Mouse (Mus musculus) embryo, embryonic 10.5 days (tissue): ENCODE measurements around the gene Tas2r135.

ENCODE experiments used
- DNase-seq: peaks from one replicate; pipeline ENCODE4 v3.0.0-alpha.2; 2015; ENCODE audit warnings: low spot score

The Tas2r135 gene

DNA sequence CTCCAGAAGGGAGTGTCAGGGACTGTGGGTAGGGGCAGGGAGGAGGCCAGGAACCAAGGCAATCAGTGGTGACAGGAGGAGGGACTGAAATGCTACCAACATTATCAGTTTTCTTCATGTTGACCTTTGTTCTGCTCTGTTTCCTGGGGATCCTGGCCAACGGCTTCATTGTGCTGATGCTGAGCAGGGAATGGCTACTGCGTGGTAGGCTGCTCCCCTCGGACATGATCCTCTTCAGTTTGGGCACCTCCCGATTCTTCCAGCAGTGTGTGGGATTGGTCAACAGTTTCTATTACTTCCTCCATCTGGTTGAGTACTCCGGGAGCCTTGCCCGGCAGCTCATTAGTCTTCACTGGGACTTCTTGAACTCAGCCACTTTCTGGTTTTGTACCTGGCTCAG lies 29.2 kb downstream of the Tas2r135 start, which contains the start of gene Tas2r126:
Gene Tas2r126, plus strand, starts transcription at position 90 of the 400 bp plus-strand sequence.
- no peak for DNase-seq

DNA sequence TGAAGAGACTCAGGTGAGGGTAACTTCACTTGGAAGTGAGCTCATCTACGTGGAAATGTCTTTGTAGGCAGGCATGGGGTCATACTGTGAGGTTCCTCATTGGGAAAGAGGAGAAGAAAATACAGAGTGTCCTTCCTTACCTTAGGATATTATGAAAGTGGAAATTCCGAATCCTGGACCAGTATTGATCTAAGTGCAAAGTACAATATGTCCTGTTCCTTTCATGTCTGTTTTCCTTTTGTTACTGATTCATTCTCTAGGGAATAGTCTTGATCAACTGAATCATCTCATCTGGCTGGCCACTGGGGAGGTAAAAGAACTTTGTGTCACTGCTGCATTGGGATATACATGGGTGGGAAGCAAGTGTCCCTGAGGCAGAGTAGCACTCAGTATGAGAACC lies 30.3 kb downstream of the Tas2r135 start:
- no peak for DNase-seq

DNA sequence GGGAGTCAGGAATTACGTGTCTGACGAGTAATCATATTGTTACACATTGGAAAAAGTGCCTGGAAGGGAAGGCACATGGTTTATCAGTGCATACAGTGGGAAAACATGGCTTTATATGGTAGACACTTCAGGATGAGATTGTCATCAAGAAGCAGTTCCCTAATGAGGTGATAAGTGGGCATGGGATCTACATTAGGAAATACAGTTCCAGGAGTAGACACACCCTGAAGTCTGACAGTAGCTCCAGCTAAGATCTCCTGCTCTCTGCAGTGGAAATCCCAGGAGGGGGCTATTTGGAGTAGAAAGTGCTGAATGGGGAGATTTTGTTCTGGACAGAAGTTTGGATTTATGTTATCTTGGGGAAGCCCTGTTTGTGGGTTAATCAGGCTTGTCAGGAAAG lies 36.2 kb downstream of the Tas2r135 start:
- DNase-seq = no peak

DNA sequence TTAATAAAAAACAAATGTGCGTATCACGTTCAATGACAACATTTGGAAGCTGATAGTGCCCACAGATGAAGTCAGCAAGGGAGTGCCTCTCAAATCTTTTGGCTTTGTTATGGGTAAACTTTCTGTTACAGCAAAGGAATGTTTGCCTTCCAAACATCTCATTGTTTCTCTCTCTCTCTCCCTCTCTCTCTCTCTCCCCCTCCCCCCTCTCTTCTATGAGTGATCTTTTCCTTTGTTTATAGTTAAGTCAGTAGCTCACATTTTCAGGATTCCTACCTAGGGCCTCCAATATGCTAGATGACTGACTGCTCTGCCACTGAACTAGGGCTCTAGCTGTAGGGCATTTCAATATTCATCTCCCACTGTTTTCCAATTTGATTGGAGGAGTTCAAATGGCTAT lies 39.3 kb downstream of the Tas2r135 start:
- DNase-seq = no peak

DNA sequence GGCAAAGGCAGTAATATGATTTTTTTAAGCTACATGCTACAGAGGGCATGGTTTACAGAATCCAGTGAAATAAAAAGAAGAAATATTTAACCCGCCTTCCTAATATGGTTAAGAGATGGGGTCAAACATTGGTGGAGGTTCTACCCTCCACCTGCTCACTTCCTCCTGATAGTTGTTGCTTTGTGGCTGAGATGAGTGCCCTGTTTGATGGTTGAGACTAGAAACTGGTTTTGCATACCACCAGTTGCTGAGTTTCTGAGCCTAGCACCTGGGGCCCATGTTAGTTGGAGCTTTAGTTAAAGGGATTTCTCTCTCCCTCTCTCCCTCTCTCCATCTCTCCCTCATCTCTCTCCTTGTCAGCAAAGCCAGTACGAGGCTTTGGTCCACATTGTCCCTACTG lies 42.1 kb downstream of the Tas2r135 start:
- no peak for DNase-seq
